Mouse (Mus musculus): ENCODE measurements at regions not wholly inside any gene's neighbourhood (a gene's known extent, or its start where the extent isn't known, plus 50 kb on each side); places are given as distances from the start of the nearest gene placed in this dataset.

DNA sequence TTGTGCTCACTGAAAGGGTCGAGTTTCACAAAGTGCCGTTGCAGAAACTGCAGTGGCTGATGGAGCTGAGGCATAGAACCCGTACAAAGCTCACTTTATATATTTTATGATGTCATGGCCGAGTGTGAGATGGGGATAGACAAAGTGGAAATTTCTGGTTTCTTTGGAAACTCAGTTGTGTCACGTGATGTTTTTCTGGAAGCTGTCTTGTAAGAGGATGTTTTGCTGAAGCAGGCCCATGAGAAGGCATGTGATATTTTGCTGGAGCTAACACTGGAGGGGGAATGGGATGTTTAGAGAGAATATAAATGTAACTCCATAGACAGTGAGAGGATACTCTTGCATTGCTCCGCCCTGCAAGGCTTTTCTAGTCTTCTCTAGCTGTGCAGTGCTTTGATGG is 311.7 kb downstream of the Tmem132b start:
- no peak for DNase-seq
- WGBS = 65% methylated on average over 6 of the region's 6 CpGs
- no peaks in the 10 kb centered on the region for H3K4me1 ChIP-seq (ENCODE audit: control insufficient read depth, insufficient read depth, low read length)
- no peak overlapping the region for H3K4me3 ChIP-seq (replicated peaks; ENCODE audit: extremely low read depth, low read depth, low read length)
- TF ChIP-seq POLR2A (IDR thresholded peaks at IDR 0.05; ENCODE audit: borderline replicate concordance, extremely low read depth, low read depth, low read length) (no peak), CTCF (IDR thresholded peaks at IDR 0.05; ENCODE audit: insufficient read depth, low read length) (no peak)

DNA sequence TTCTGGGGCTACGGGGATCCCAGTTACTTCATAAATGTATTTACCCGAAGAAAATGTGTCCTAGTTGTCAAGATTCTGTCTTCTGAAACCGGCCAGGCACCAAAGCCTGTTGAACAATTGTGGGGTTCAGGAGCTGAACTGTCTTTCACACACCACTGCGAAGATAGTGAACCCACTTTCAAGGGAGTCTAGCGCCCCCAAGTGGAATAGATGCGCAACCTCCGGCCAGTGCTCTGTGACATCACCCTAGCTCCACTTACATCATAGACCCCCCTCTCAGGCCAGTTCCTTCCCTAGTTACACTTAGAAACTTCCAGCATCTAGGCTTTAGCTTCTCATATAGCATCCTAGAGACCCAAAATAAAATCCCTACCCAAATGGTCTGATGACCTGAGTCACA is 318.1 kb downstream of the Tmem132b start:
- DNase-seq = no peak
- H3K4me1 ChIP-seq (ENCODE audit: control insufficient read depth, insufficient read depth, low read length) = no peaks in the 10 kb centered on the region
- H3K4me3 ChIP-seq (replicated peaks; ENCODE audit: extremely low read depth, low read depth, low read length) = no peak overlapping the region
- 84% methylated on average over 7 of the region's 7 CpGs for WGBS
- TF ChIP-seq CTCF (IDR thresholded peaks at IDR 0.05; ENCODE audit: insufficient read depth, low read length) (no peak), POLR2A (IDR thresholded peaks at IDR 0.05; ENCODE audit: borderline replicate concordance, extremely low read depth, low read depth, low read length) (no peak)

DNA sequence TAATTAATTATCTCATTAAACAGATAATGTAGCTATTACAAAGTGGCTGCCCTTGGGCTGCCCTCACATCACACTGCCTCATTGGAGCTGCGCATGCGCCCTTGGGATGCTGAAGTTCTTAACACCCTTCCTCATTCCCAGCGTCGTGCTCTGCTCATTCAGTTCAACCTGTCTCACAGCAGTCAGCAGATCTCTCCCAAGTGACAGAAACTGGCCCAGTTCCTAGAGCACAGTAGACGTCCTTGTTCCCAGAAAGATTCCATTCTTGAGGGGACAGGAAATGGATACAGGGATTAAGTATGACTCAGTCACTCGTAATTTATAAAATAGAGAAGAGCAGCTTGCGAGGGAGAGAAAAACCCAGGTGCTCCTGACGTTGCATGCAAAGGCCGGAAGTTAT is 344.7 kb downstream of the Tmem132b start:
- WGBS = 71% methylated on average over 9 of the region's 9 CpGs
- TF ChIP-seq CTCF (IDR thresholded peaks at IDR 0.05; ENCODE audit: insufficient read depth, low read length) (no peak), POLR2A (IDR thresholded peaks at IDR 0.05; ENCODE audit: borderline replicate concordance, extremely low read depth, low read depth, low read length) (no peak)
- DNase-seq = no peak
- Histone ChIP-seq H3K4me3 (replicated peaks; ENCODE audit: extremely low read depth, low read depth, low read length) (no peak overlapping the region), H3K4me1 (ENCODE audit: control insufficient read depth, insufficient read depth, low read length) (no peaks in the 10 kb centered on the region)

DNA sequence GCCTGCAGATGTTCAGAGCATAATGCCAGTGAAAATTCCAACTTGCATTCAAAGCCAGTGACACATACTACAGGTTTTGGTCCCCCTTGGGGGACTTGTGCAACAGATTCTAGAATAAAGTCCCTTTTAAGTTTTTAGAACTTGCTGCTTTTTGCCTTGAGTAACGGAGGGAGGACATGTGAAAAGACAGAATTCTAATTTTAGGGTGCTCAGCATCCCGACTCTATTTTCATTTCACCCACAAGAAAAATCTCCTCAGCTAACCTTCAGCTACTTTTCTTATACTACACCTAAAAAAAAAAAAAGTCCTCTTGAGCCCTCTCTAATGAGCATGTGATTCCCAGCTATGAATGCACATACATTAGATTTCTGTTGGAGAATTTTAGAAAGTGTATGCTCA is 357.3 kb downstream of the Tmem132b start:
- TF ChIP-seq CTCF (IDR thresholded peaks at IDR 0.05; ENCODE audit: insufficient read depth, low read length) (no peak), POLR2A (IDR thresholded peaks at IDR 0.05; ENCODE audit: borderline replicate concordance, extremely low read depth, low read depth, low read length) (no peak)
- no peak for DNase-seq
- 77% methylated on average over 2 of the region's 2 CpGs for whole genome bisulfite sequencing
- Histone ChIP-seq H3K4me1 (ENCODE audit: control insufficient read depth, insufficient read depth, low read length) (no peaks in the 10 kb centered on the region), H3K4me3 (replicated peaks; ENCODE audit: extremely low read depth, low read depth, low read length) (no peak overlapping the region)

DNA sequence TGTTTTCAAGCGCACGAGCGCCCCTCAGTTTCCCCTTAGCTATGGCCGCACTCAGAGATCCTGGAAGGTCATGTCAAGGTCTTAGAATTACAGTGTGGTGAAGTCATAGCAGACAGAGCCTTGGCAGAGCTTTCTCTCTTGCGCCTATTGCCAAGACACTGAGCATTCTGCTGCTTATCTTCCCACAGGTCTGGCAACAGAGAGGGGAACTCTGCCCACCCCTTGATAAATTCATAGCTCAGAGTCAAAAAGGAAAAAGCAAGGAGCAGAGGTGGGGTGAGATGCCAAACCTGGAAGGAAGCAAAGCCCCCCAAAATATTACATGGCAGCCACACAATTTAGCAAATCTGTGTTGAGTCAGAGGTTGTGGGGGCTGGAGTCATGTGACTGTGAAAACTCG is 362.3 kb downstream of the Tmem132b start:
- WGBS = 81% methylated on average over 6 of the region's 6 CpGs
- DNase-seq = no peak
- H3K4me1 ChIP-seq (ENCODE audit: control insufficient read depth, insufficient read depth, low read length) = no peaks in the 10 kb centered on the region
- H3K4me3 ChIP-seq (replicated peaks; ENCODE audit: extremely low read depth, low read depth, low read length) = no peak overlapping the region
- TF ChIP-seq POLR2A (IDR thresholded peaks at IDR 0.05; ENCODE audit: borderline replicate concordance, extremely low read depth, low read depth, low read length) = no peak
- no peak for TF ChIP-seq CTCF (IDR thresholded peaks at IDR 0.05; ENCODE audit: insufficient read depth, low read length)

DNA sequence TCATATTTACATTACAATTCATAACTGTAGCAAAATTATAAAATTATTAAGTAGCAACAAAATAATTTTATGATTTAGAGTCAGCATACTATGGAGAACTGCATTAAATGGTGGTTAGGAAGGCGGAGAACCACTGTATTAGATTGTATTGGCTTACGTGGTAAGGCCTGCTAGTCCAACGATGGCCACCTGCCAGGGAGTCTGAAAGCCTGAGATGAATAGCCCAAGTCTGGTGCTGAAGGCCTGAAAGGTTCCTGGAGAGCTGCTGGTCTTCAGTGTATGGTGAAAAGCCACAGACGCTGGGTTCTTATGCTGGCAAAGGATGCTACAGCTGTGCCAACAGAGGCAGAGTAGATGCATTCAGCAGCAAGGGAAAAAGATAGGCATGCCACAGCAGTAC is 370.5 kb downstream of the Tmem132b start:
- DNase-seq = no peak
- no peak overlapping the region for H3K4me3 ChIP-seq (replicated peaks; ENCODE audit: extremely low read depth, low read depth, low read length)
- 72% methylated on average over 4 of the region's 4 CpGs for WGBS
- TF ChIP-seq CTCF (IDR thresholded peaks at IDR 0.05; ENCODE audit: insufficient read depth, low read length) (no peak), POLR2A (IDR thresholded peaks at IDR 0.05; ENCODE audit: borderline replicate concordance, extremely low read depth, low read depth, low read length) (no peak)
- H3K4me1 ChIP-seq (ENCODE audit: control insufficient read depth, insufficient read depth, low read length) = no peaks in the 10 kb centered on the region

DNA sequence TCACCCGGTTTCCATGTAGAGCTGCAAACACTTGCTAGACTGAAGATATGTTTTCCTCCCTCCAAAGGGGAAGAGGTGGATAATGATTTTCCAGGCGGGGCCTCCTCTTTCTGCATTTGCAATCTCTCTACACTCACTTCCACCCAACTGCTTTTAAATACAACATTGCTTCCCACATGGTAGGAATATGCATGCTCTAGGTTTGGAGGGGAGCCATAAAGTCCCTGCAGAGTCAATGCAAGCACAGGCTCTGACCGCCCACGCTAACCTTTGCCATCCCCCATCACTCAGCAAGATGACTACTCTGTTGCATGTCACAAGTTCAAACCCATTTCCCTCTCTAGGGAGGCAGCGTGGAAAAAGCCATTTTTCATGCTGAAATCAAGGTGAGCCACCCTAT is 372.9 kb downstream of the Tmem132b start:
- H3K4me1 ChIP-seq (ENCODE audit: control insufficient read depth, insufficient read depth, low read length) = no peaks in the 10 kb centered on the region
- no peak for DNase-seq
- TF ChIP-seq POLR2A (IDR thresholded peaks at IDR 0.05; ENCODE audit: borderline replicate concordance, extremely low read depth, low read depth, low read length) (no peak), CTCF (IDR thresholded peaks at IDR 0.05; ENCODE audit: insufficient read depth, low read length) (no peak)
- no peak overlapping the region for H3K4me3 ChIP-seq (replicated peaks; ENCODE audit: extremely low read depth, low read depth, low read length)
- 72% methylated on average over 5 of the region's 5 CpGs for WGBS

DNA sequence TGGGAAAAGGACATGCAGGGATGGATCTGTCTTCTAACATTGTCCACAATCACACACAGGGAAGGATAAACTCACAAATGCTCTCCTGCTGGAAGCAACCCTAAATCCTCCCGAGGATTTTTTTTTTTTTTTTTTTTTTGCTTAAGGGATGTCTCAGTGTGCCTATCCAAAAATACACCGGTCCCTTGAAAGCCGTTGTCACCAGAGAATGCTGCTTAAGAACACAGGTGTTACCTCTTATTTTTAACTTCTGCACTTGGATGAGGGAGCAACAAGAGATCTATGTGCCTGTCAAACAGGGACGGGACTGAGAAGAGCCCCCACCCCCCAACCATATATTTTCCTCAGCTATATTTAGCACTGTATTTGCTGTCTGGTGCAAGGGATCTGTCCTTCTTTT is 375.8 kb downstream of the Tmem132b start:
- DNase-seq = no peak
- Histone ChIP-seq H3K4me3 (replicated peaks; ENCODE audit: extremely low read depth, low read depth, low read length) (no peak overlapping the region), H3K4me1 (ENCODE audit: control insufficient read depth, insufficient read depth, low read length) (no peaks in the 10 kb centered on the region)
- TF ChIP-seq CTCF (IDR thresholded peaks at IDR 0.05; ENCODE audit: insufficient read depth, low read length) = no peak
- WGBS = 83% methylated on average over 4 of the region's 4 CpGs

DNA sequence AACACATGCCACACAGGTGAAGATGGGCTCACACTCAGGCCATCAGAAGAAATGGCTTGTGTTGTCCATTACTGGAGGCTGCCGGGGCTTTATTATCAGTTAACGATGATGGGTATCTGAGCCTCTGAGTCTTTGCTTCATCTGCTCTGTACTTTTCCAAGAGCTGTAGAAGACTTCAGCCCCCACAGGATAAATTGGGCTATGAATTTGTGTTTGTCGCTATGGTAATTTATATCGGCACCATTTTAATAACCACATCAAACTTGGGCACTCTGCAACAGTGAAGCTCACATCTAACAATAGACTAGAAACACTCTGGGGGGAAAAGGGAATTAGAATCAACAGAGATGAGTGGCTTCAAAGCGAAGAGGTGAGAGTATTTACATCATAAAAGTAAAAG is 376.3 kb downstream of the Tmem132b start:
- TF ChIP-seq POLR2A (IDR thresholded peaks at IDR 0.05; ENCODE audit: borderline replicate concordance, extremely low read depth, low read depth, low read length) (no peak), CTCF (IDR thresholded peaks at IDR 0.05; ENCODE audit: insufficient read depth, low read length) (no peak)
- 88% methylated on average over 5 of the region's 5 CpGs for WGBS
- Histone ChIP-seq H3K4me3 (replicated peaks; ENCODE audit: extremely low read depth, low read depth, low read length) (no peak overlapping the region), H3K4me1 (ENCODE audit: control insufficient read depth, insufficient read depth, low read length) (no peaks in the 10 kb centered on the region)
- DNase-seq = no peak

DNA sequence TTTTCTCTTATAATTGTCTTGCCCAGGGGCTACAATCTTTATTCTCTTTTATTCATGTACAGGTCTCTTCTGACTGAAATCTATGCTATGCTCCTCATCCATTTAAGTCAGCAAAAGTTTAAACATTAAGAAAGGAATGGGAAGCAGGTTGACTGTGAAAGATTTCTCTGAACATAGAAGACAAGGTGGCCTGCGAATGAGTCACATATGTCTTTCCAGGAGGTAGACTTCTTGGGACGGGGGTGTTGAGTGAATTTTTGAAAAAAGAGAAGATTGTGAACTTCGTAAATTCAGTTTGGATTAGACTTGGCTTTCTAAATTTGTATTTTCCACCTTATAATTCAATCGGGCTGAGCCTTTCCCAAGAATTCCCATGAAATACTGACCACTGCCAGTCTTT is 384.3 kb downstream of the Tmem132b start:
- no peak for DNase-seq
- WGBS = 84% methylated on average over 4 of the region's 4 CpGs
- no peak overlapping the region for H3K4me3 ChIP-seq (replicated peaks; ENCODE audit: extremely low read depth, low read depth, low read length)
- no peak for TF ChIP-seq CTCF (IDR thresholded peaks at IDR 0.05; ENCODE audit: insufficient read depth, low read length)
- no peak for TF ChIP-seq POLR2A (IDR thresholded peaks at IDR 0.05; ENCODE audit: borderline replicate concordance, extremely low read depth, low read depth, low read length)
- no peaks in the 10 kb centered on the region for H3K4me1 ChIP-seq (ENCODE audit: control insufficient read depth, insufficient read depth, low read length)

DNA sequence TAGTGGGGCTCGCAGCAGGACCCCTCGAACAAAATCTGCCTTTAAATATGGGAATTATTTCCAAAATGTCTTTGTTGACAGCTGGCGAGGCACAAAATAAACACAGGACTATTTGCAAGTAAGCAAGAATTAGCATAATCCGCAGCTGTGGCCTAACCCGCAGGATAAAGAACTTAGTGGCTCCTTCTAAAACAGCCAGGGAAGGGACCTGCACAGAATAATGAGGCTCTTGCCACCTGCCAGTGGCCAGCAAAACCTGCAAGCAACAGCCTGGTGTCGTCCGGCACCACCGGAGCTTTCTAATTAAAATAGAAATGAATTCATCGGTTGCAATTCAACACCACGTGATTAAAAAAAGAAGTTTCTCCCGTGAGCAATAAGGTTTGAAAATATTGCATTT is 389.4 kb downstream of the Tmem132b start:
- Histone ChIP-seq H3K4me1 (ENCODE audit: control insufficient read depth, insufficient read depth, low read length) (no peaks in the 10 kb centered on the region), H3K4me3 (replicated peaks; ENCODE audit: extremely low read depth, low read depth, low read length) (no peak overlapping the region)
- no peak for TF ChIP-seq POLR2A (IDR thresholded peaks at IDR 0.05; ENCODE audit: borderline replicate concordance, extremely low read depth, low read depth, low read length)
- TF ChIP-seq CTCF (IDR thresholded peaks at IDR 0.05; ENCODE audit: insufficient read depth, low read length) = no peak
- no peak for DNase-seq
- 27% methylated on average over 11 of the region's 11 CpGs for WGBS
